Mouse (Mus musculus) C2C12 (cell line): Measurements from ENCODE around the gene Gtf2ird2. TPM values are rescaled to one million over a fixed set of nuclear protein-coding genes. Genes with fewer than 3 reads are reported as not detected.

Experiments used
- H3K27me3 ChIP-seq: one replicate; pipeline ENCODE4 v1.6.1; 2011; ENCODE audit not compliant: control insufficient read depth, insufficient read depth, insufficient read length
- H3K36me3 ChIP-seq: one replicate; pipeline ENCODE4 v1.6.1; 2011; ENCODE audit not compliant: control insufficient read depth, insufficient read depth
- H3K4me3 ChIP-seq: one replicate; pipeline ENCODE4 v1.5.1; 2011; ENCODE audit warnings: mild to moderate bottlenecking, control low read depth; ENCODE audit not compliant: poor library complexity, insufficient read depth, severe bottlenecking
- H3K79me2 ChIP-seq: one replicate; pipeline ENCODE4 v1.6.1; 2011; ENCODE audit not compliant: control insufficient read depth, insufficient read depth
- H3K79me3 ChIP-seq: one replicate; pipeline ENCODE4 v1.6.1; 2011; ENCODE audit warnings: low read depth, control low read depth
- H3ac ChIP-seq: one replicate; pipeline ENCODE3; 2011; ENCODE audit warnings: low read depth; ENCODE audit not compliant: control insufficient read depth, insufficient read length
- CEBPB ChIP-seq: IDR thresholded peaks from one replicate; pipeline ENCODE4 v1.6.1; 2011; ENCODE audit warnings: low read depth, mild to moderate bottlenecking, control low read depth, moderate library complexity
- CTCF ChIP-seq: IDR thresholded peaks from one replicate; pipeline ENCODE4 v1.5.1; 2011; ENCODE audit not compliant: control insufficient read depth, insufficient read depth, insufficient read length
- FOSL1 ChIP-seq: IDR thresholded peaks from one replicate; pipeline ENCODE4 v1.8.0; 2011; ENCODE audit warnings: mild to moderate bottlenecking, low read length; ENCODE audit not compliant: poor library complexity, insufficient read depth, severe bottlenecking
- MAX ChIP-seq: IDR thresholded peaks from one replicate; pipeline ENCODE4 v1.6.1; 2011; ENCODE audit warnings: mild to moderate bottlenecking, control low read depth
- MYOD1 ChIP-seq: IDR thresholded peaks from one replicate; pipeline ENCODE4 v1.6.1; 2011; ENCODE audit warnings: low read depth; ENCODE audit not compliant: control insufficient read depth, insufficient read length
- MYOG ChIP-seq: IDR thresholded peaks from one replicate; pipeline ENCODE4 v1.6.1; 2011; ENCODE audit not compliant: control insufficient read depth, insufficient read length; ENCODE audit errors: extremely low read depth
- USF1 ChIP-seq: IDR thresholded peaks from one replicate; pipeline ENCODE4 v1.6.1; 2011; ENCODE audit warnings: low read depth, mild to moderate bottlenecking, control low read depth, moderate library complexity
- polyA plus RNA-seq: library from polyadenylated mRNA; unstranded; fragments of >200 nt; fragmentation: generic; extraction: Trizol; gene quantifications from one replicate; pipeline ENCODE4 v1.2.1, GENCODE M21; 2012; ENCODE audit warnings: missing spikeins

Gene Gtf2ird2
- polyA plus RNA-seq, 1 experiment: 4.2 TPM

- TF ChIP-seq CTCF: no peak
- no peak for TF ChIP-seq MYOG
- TF ChIP-seq MAX: no peak
- TF ChIP-seq MYOD1: no peak
- TF ChIP-seq FOSL1: no peak
- TF ChIP-seq CEBPB: no peak
- TF ChIP-seq USF1: no peak
- Histone ChIP-seq H3ac (no peak overlapping the region), H3K79me2 (peaks cover 10% of the 10 kb centered on the region), H3K79me3 (no peaks in the 10 kb centered on the region), H3K4me3 (no peak overlapping the region), H3K36me3 (peaks cover 60% of the 10 kb centered on the region), H3K27me3 (no peaks in the 10 kb centered on the region)
These were observed 17.2 kb upstream of the Gtf2ird2 start for GRCm38 (mm10) chr5:134166642-134167041.

DNA sequence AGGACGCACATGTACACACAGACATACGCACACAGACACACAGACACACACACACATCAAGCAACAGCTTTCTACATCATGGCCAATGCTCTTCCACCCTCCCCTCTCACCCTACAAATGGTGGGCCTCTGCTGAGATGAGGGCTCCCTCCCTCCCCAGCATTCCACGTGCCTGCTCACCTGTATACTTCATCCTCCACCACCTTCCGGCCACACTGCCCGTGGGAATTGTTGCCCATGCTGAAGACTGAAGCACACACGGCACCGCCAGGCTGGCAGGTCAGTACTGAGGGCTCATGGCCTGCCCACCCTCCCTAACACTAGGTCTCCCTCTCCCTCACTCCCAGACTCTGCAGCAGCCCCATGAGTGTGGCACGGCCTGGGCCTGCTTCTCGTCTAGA is 15.8 kb upstream of the Gtf2ird2 start:
- Histone ChIP-seq H3K36me3 (peaks cover 55% of the 10 kb centered on the region), H3K4me3 (no peak overlapping the region), H3K79me3 (peaks cover 1% of the 10 kb centered on the region), H3K27me3 (no peaks in the 10 kb centered on the region), H3K79me2 (peaks cover 20% of the 10 kb centered on the region), H3ac (no peak overlapping the region)
- no peak for TF ChIP-seq CTCF
- no peak for TF ChIP-seq USF1
- no peak for TF ChIP-seq MYOD1
- no peak for TF ChIP-seq FOSL1
- TF ChIP-seq MYOG: no peak

GRCm38 (mm10) chr5:134169231-134169630 is 14.6 kb upstream of the Gtf2ird2 start:
- peaks cover 47% of the 10 kb centered on the region for H3K36me3 ChIP-seq
- no peaks in the 10 kb centered on the region for H3K27me3 ChIP-seq
- no peak for TF ChIP-seq MYOD1
- no peak for TF ChIP-seq USF1
- TF ChIP-seq FOSL1: no peak
- no peak for TF ChIP-seq MYOG
- H3K79me2 ChIP-seq: peaks cover 32% of the 10 kb centered on the region
- peaks cover 12% of the 10 kb centered on the region for H3K79me3 ChIP-seq
- no peak overlapping the region for H3K4me3 ChIP-seq
- H3ac ChIP-seq: no peak overlapping the region

DNA sequence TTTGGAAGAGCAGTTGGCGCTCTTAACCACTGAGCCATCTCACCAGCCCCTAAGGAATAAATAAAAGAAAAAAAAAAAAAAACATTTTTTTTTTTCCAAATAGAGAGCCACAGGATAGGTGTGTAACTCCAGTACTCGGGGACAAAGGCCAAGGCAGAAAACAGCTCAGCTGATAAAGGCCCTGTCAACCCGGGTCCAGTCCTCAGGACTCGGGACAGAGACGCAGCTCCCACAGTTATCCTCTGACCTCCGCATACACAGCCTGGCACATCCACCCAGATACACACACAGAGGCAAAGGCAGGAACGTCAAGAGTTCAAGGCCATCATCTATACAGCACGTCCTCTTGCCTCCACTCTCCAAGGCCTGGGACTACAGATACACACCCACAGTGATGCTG is 13.7 kb upstream of the Gtf2ird2 start:
- Histone ChIP-seq H3ac (no peak overlapping the region), H3K79me3 (peaks cover 22% of the 10 kb centered on the region), H3K36me3 (peaks cover 44% of the 10 kb centered on the region), H3K27me3 (no peaks in the 10 kb centered on the region), H3K79me2 (peaks cover 42% of the 10 kb centered on the region), H3K4me3 (no peak overlapping the region)
- TF ChIP-seq MAX: no peak
- no peak for TF ChIP-seq MYOD1
- TF ChIP-seq CTCF: no peak
- no peak for TF ChIP-seq USF1
- no peak for TF ChIP-seq FOSL1
- no peak for TF ChIP-seq CEBPB
- no peak for TF ChIP-seq MYOG

DNA sequence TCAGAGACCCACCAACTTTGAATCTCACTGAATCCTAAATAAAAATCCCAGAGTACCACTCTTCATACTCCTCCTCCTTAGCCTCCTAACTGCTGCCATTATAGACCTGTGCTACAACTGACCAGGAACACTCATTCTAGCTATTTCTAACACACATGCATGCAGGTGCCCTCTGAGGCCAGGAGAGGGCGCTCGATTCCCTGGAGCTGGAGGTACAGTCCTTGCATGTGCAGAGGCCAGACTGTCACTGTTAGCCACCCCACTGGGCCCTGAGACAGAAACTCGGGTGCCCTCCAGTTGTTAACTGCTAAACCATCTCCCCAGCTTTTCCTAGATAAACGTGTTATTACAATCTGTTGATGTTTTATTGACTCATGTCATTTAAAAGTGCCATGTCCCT is 10.6 kb upstream of the Gtf2ird2 start:
- no peak overlapping the region for H3ac ChIP-seq
- peaks cover 63% of the 10 kb centered on the region for H3K79me2 ChIP-seq
- no peaks in the 10 kb centered on the region for H3K27me3 ChIP-seq
- no peak overlapping the region for H3K4me3 ChIP-seq
- peaks cover 29% of the 10 kb centered on the region for H3K79me3 ChIP-seq
- TF ChIP-seq USF1 (no peak), CTCF (peak; percentile 55)
- peaks cover 24% of the 10 kb centered on the region for H3K36me3 ChIP-seq

DNA sequence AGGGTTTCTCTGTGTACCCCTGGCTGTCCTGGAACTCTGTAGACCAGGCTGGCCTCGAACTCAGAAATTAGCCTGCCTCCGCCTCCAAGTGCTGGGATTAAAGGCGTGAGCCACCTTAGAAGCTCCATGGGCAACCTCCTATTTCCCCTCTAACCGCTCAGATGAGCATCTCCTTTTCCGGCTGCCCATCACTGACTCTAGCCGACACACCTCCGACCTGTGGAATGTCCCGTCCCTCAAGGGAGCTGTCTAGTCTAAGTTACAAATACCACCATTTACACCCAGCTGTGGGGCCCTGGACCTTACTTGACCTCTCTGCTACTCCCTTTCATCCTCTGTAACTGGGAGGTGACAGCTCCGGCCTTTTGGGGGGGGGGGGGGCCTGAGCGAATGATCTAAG is 8.1 kb upstream of the Gtf2ird2 start:
- TF ChIP-seq USF1 (no peak), FOSL1 (no peak), CTCF (no peak), MYOD1 (no peak), MAX (no peak), CEBPB (no peak), MYOG (no peak)
- Histone ChIP-seq H3K79me3 (peaks cover 29% of the 10 kb centered on the region), H3K79me2 (peaks cover 53% of the 10 kb centered on the region), H3K27me3 (no peaks in the 10 kb centered on the region), H3ac (peak overlapping the region; percentile 42), H3K4me3 (peak overlapping the region; percentile 82), H3K36me3 (peaks cover 18% of the 10 kb centered on the region)
